Mouse (Mus musculus): ENCODE data around the gene Mfsd4b1. TPM values are rescaled to one million over a fixed set of nuclear protein-coding genes. Genes with fewer than 3 reads are reported as not detected.

Mfsd4b1 gene
- polyA plus RNA-seq, 1 experiment from 2014 or later, result 1.1 TPM

- DNase-seq (ENCODE audit: low spot score) (no peak), ATAC-seq (ENCODE audit: low FRiP score) (no peak)
- Histone ChIP-seq H3K9me3 (ENCODE audit: control insufficient read depth, low read length) (no peaks in the 10 kb centered on the region), H3K4me1 (replicated peaks; ENCODE audit: control insufficient read depth, insufficient read depth, low read length) (no peaks in the 10 kb centered on the region; the same call in 1 of the 2 replicates), H3K9ac (no peak overlapping the region), H3K27ac (no peak overlapping the region), H3K36me3 (replicated peaks; ENCODE audit: control insufficient read depth, insufficient read depth) (no peaks in the 10 kb centered on the region), H3K27me3 (ENCODE audit: control insufficient read depth, insufficient read depth, low read length) (no peaks in the 10 kb centered on the region), H3K4me3 (replicated peaks; ENCODE audit: low read length) (no peak overlapping the region), H3K4me2 (replicated peaks) (no peak overlapping the region)
- WGBS, result 16% methylated on average over 4 of the region's 4 CpGs
Measured at GRCm38 (mm10) chr10:40041339-40041738, 16.3 kb upstream of the Mfsd4b1 start.

- ATAC-seq (ENCODE audit: low FRiP score) (peak; percentile 37; the same call in 1 of the 2 replicates), DNase-seq (ENCODE audit: low spot score) (peak; percentile 40)
- Histone ChIP-seq H3K4me3 (replicated peaks; ENCODE audit: low read length) (no peak overlapping the region), H3K4me1 (replicated peaks; ENCODE audit: control insufficient read depth, insufficient read depth, low read length) (no peaks in the 10 kb centered on the region; the same call in 1 of the 2 replicates), H3K9ac (peak overlapping the region; percentile 25; the same call in 1 of the 2 replicates), H3K9me3 (ENCODE audit: control insufficient read depth, low read length) (no peaks in the 10 kb centered on the region), H3K36me3 (replicated peaks; ENCODE audit: control insufficient read depth, insufficient read depth) (no peaks in the 10 kb centered on the region), H3K27me3 (ENCODE audit: control insufficient read depth, insufficient read depth, low read length) (no peaks in the 10 kb centered on the region), H3K27ac (peak overlapping the region; percentile 51), H3K4me2 (replicated peaks) (peak overlapping the region; percentile 28)
- 58% methylated on average over 24 of the region's 24 CpGs for WGBS
Measured at GRCm38 (mm10) chr10:40036686-40037560, 11.9 kb upstream of the Mfsd4b1 start.

- ATAC-seq (ENCODE audit: low FRiP score) (no peak), DNase-seq (ENCODE audit: low spot score) (no peak)
- Histone ChIP-seq H3K4me2 (replicated peaks) (no peak overlapping the region), H3K27ac (no peak overlapping the region), H3K27me3 (ENCODE audit: control insufficient read depth, insufficient read depth, low read length) (no peaks in the 10 kb centered on the region), H3K4me1 (replicated peaks; ENCODE audit: control insufficient read depth, insufficient read depth, low read length) (no peaks in the 10 kb centered on the region; the same call in 1 of the 2 replicates), H3K36me3 (replicated peaks; ENCODE audit: control insufficient read depth, insufficient read depth) (no peaks in the 10 kb centered on the region), H3K9me3 (ENCODE audit: control insufficient read depth, low read length) (no peaks in the 10 kb centered on the region), H3K4me3 (replicated peaks; ENCODE audit: low read length) (no peak overlapping the region), H3K9ac (no peak overlapping the region)
- 97% methylated on average over 6 of the region's 6 CpGs for WGBS
Measured at GRCm38 (mm10) chr10:40034956-40035355, 9.9 kb upstream of the Mfsd4b1 start.

GRCm38 (mm10) chr10:40032897-40033296 is 7.8 kb upstream of the Mfsd4b1 start:
- Histone ChIP-seq H3K9ac (no peak overlapping the region), H3K4me3 (replicated peaks; ENCODE audit: low read length) (no peak overlapping the region), H3K4me1 (replicated peaks; ENCODE audit: control insufficient read depth, insufficient read depth, low read length) (no peaks in the 10 kb centered on the region; the same call in 1 of the 2 replicates), H3K27me3 (ENCODE audit: control insufficient read depth, insufficient read depth, low read length) (no peaks in the 10 kb centered on the region), H3K27ac (no peak overlapping the region), H3K9me3 (ENCODE audit: control insufficient read depth, low read length) (no peaks in the 10 kb centered on the region), H3K4me2 (replicated peaks) (no peak overlapping the region), H3K36me3 (replicated peaks; ENCODE audit: control insufficient read depth, insufficient read depth) (no peaks in the 10 kb centered on the region)
- no peak for ATAC-seq (ENCODE audit: low FRiP score)
- no peak for DNase-seq (ENCODE audit: low spot score)
- 82% methylated on average over 2 of the region's 2 CpGs for WGBS

- H3K4me3 ChIP-seq (replicated peaks; ENCODE audit: low read length), result no peak overlapping the region
- H3K9ac ChIP-seq, result no peak overlapping the region
- no peak for DNase-seq (ENCODE audit: low spot score)
- WGBS, result 89% methylated on average over 6 of the region's 6 CpGs
- no peaks in the 10 kb centered on the region for H3K4me1 ChIP-seq (replicated peaks; ENCODE audit: control insufficient read depth, insufficient read depth, low read length)
- 0 out of 2 replicates have a peak, but pooled peaks cover 4% of the 10 kb centered on the region for H3K9me3 ChIP-seq (ENCODE audit: control insufficient read depth, low read length)
- no peaks in the 10 kb centered on the region for H3K36me3 ChIP-seq (replicated peaks; ENCODE audit: control insufficient read depth, insufficient read depth)
- ATAC-seq (ENCODE audit: low FRiP score), result no peak
- H3K27me3 ChIP-seq (ENCODE audit: control insufficient read depth, insufficient read depth, low read length), result no peaks in the 10 kb centered on the region
- H3K4me2 ChIP-seq (replicated peaks), result no peak overlapping the region
- no peak overlapping the region for H3K27ac ChIP-seq
Measured at GRCm38 (mm10) chr10:40030716-40031115, 5.6 kb upstream of the Mfsd4b1 start.

- no peak overlapping the region for H3K9ac ChIP-seq
- H3K4me1 ChIP-seq (replicated peaks; ENCODE audit: control insufficient read depth, insufficient read depth, low read length), result peaks cover 3% of the 10 kb centered on the region; the same call in 1 of the 2 replicates
- no peaks in the 10 kb centered on the region for H3K36me3 ChIP-seq (replicated peaks; ENCODE audit: control insufficient read depth, insufficient read depth)
- H3K9me3 ChIP-seq (ENCODE audit: control insufficient read depth, low read length), result 0 out of 2 replicates have a peak, but pooled peaks cover 4% of the 10 kb centered on the region
- DNase-seq (ENCODE audit: low spot score), result no peak
- no peak overlapping the region for H3K27ac ChIP-seq
- no peaks in the 10 kb centered on the region for H3K27me3 ChIP-seq (ENCODE audit: control insufficient read depth, insufficient read depth, low read length)
- H3K4me2 ChIP-seq (replicated peaks), result no peak overlapping the region
- WGBS, result 87% methylated on average over 2 of the region's 2 CpGs
- no peak overlapping the region for H3K4me3 ChIP-seq (replicated peaks; ENCODE audit: low read length)
- ATAC-seq (ENCODE audit: low FRiP score), result no peak
Measured at GRCm38 (mm10) chr10:40029610-40030009, 4.5 kb upstream of the Mfsd4b1 start.

- DNase-seq (ENCODE audit: low spot score), result no peak
- H3K27ac ChIP-seq, result no peak overlapping the region
- peaks cover 3% of the 10 kb centered on the region; the same call in 1 of the 2 replicates for H3K4me1 ChIP-seq (replicated peaks; ENCODE audit: control insufficient read depth, insufficient read depth, low read length)
- WGBS, result 86% methylated on average over 8 of the region's 8 CpGs
- H3K9me3 ChIP-seq (ENCODE audit: control insufficient read depth, low read length), result 0 out of 2 replicates have a peak, but pooled peaks cover 4% of the 10 kb centered on the region
- H3K36me3 ChIP-seq (replicated peaks; ENCODE audit: control insufficient read depth, insufficient read depth), result no peaks in the 10 kb centered on the region
- 0 out of 2 replicates have a peak, but pooled peaks cover 3% of the 10 kb centered on the region for H3K27me3 ChIP-seq (ENCODE audit: control insufficient read depth, insufficient read depth, low read length)
- no peak overlapping the region for H3K9ac ChIP-seq
- no peak overlapping the region for H3K4me3 ChIP-seq (replicated peaks; ENCODE audit: low read length)
- no peak for ATAC-seq (ENCODE audit: low FRiP score)
- H3K4me2 ChIP-seq (replicated peaks), result no peak overlapping the region
Measured at GRCm38 (mm10) chr10:40028091-40028490, 3.0 kb upstream of the Mfsd4b1 start.

- H3K4me2 ChIP-seq (replicated peaks), result no peak overlapping the region
- 0 out of 2 replicates have a peak, but pooled peaks cover 7% of the 10 kb centered on the region for H3K27me3 ChIP-seq (ENCODE audit: control insufficient read depth, insufficient read depth, low read length)
- no peak overlapping the region for H3K9ac ChIP-seq
- H3K9me3 ChIP-seq (ENCODE audit: control insufficient read depth, low read length), result 0 out of 2 replicates have a peak, but pooled peaks cover 4% of the 10 kb centered on the region
- H3K27ac ChIP-seq, result no peak overlapping the region
- 89% methylated on average over 5 of the region's 5 CpGs for WGBS
- no peak for DNase-seq (ENCODE audit: low spot score)
- peaks cover 3% of the 10 kb centered on the region; the same call in 1 of the 2 replicates for H3K4me1 ChIP-seq (replicated peaks; ENCODE audit: control insufficient read depth, insufficient read depth, low read length)
- H3K36me3 ChIP-seq (replicated peaks; ENCODE audit: control insufficient read depth, insufficient read depth), result no peaks in the 10 kb centered on the region
- no peak overlapping the region for H3K4me3 ChIP-seq (replicated peaks; ENCODE audit: low read length)
- no peak for ATAC-seq (ENCODE audit: low FRiP score)
Measured at GRCm38 (mm10) chr10:40026546-40026945, 1.5 kb upstream of the Mfsd4b1 start.

GRCm38 (mm10) chr10:40025560-40025959 is 492 bp upstream of the Mfsd4b1 start:
- ATAC-seq (ENCODE audit: low FRiP score), result no peak
- H3K4me2 ChIP-seq (replicated peaks), result peak overlapping the region; percentile 66
- H3K9me3 ChIP-seq (ENCODE audit: control insufficient read depth, low read length), result 0 out of 2 replicates have a peak, but pooled peaks cover 4% of the 10 kb centered on the region
- WGBS, result 70% methylated on average over 8 of the region's 8 CpGs
- DNase-seq (ENCODE audit: low spot score), result no peak
- peak overlapping the region; percentile 65 for H3K4me3 ChIP-seq (replicated peaks; ENCODE audit: low read length)
- peak overlapping the region; percentile 62 for H3K27ac ChIP-seq
- peaks cover 3% of the 10 kb centered on the region; the same call in 1 of the 2 replicates for H3K4me1 ChIP-seq (replicated peaks; ENCODE audit: control insufficient read depth, insufficient read depth, low read length)
- no peaks in the 10 kb centered on the region for H3K36me3 ChIP-seq (replicated peaks; ENCODE audit: control insufficient read depth, insufficient read depth)
- 0 out of 2 replicates have a peak, but pooled peaks cover 7% of the 10 kb centered on the region for H3K27me3 ChIP-seq (ENCODE audit: control insufficient read depth, insufficient read depth, low read length)
- no peak overlapping the region for H3K9ac ChIP-seq
